Mouse (Mus musculus): ENCODE measurements around the gene Gltp.

Gltp gene

GRCm38 (mm10) chr5:114690633-114691567 is at the start of gene Gltp:
TSS of gene Gltp (minus strand) at chr5:114690984.
- DNase-seq: peak; percentile 94

DNA sequence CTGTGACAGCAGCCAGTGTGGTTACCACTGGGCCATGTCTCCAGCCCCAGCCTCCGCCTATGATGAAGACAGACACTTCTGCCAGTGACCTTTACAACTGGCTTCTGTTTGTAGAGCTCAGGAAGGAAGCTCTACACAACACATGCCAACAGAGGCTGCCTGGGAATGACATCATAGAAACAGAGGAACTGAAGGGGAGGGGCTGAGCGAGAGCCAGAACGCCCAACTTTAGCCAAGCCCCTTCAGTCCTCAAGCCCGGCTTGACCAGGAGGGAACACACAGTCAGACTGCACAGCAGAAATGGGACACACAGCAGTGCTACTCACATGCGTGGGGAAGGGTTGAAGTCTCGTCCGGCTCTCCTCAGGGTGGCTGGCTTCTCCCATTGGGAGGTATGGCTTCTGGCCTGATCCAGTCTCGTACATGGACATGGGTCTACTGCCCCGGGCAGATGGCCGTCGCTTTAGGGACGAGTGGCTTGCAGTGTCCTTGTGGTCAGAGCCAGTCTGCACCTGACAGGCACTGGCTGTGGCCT is 48.0 kb upstream of the Gltp start:
- no peak for DNase-seq

DNA sequence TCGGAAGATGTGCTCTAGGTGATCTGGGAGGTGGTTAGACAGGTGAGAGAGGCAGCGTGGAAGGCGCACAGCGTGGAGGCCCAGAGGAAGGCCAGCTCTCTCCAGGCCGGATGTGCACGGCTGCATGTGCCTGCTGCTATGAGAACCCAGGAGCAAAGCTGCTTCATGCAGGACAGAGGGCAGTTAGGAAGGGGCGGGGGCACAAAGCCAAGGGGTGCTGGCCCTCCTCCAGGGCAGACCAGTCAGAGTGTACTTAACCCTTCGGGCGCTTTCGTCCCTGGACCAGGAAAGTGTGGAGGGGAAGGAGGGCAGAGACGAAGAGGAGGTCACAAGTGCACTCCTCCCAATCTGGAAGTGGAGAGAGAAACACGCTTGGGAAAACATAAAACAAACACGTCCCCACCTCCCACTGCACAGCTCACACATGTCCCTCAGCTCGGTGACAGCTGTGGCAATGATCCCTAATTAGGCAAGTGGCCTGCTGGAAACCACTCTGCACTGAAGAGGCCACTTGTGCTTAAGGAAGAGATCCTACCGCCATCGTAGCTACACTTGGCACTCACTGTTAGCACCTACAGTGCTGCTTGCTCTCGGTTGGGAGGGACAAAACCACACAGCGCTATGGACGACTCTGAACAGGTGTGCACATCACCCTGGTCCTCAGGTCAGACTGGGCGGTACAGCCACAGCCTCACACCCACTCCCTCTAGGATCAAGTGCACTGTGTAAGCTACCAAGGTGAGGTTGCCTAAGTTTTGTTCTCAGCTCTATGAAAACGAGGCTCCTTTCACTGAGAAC is 46.5 kb upstream of the Gltp start:
- no peak for DNase-seq

GRCm38 (mm10) chr5:114733606-114734005 is 42.8 kb upstream of the Gltp start:
- DNase-seq: no peak

DNA sequence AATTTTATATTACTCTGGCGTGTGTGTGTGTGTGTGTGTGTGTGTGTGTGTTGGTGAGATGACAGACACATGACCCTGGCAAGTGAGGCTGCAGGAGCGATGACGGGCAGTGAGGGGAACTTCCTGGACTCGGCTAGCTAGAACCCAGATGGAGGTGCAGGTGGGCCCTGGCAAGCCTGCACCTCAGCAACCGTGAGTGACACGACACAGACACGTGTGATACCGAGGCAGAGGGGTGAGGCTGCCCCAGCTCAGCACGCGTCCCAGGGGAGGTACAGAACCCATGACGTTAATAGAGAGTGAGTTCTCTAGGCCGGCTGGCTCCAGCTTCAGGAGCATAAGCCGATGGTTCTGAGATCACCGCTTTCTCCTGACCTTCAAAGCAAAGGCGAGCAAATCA is 41.2 kb upstream of the Gltp start:
- DNase-seq: no peak

GRCm38 (mm10) chr5:114731498-114731897 is 40.7 kb upstream of the Gltp start:
- DNase-seq: no peak

DNA sequence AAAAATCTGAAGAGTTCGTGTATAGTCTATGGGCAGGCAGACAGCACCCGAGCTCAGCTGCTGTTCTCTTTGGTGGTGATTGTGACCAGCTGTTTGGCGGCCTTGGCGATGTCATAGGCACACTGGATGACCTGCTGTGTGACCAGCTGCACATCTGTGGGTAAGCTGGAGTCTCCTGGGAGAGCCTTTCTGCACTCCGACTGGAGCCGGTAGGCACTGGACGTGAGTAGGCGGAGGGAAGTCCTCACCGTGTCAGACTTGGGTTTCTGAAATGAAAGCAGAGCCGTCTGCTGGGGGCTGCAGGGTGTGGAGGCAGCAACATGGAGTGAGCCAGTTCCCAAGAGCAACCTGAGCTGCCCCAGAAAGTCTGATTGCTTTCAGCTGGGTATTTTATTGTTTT is 39.3 kb upstream of the Gltp start:
- DNase-seq: no peak

DNA sequence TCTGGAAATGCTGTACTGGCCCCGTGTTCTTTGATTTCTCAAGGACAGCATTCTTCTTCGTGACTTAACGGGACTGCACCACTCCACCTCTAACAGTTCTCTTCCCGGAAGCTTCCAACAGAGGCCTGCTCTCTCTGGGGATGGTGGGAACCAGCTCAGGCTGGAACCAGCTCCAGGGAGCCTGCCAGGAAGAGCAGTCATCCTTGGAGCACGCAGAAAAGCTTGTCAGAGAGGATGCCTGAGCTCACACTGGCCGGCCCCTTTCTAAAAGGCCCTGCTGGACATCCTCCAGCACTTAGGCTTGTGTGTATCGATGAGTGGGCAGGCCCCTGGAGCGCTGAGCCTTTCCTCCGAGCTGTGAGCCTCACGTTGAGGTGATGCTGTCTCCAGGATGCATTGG is 37.4 kb upstream of the Gltp start:
- DNase-seq: no peak

DNA sequence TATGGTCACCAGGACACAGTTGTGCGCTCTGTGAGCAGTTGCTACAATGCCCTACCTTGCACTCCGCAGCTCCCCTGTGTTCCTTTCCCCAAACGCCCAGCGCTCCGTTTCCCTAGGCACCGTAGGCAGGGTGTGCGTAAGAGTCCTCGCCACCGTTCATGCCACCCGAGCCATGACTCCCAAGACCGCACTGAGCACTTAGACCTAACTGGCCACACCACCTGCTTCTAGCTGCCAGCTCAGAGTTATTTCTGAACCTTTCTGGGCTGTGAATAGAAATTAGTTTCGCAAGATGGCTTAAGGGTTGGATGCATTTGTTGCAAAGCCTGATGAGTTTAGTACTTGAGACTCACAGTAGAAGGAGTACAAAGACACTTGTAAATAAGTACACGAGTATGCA is 32.1 kb upstream of the Gltp start:
- DNase-seq: no peak

- no peak for DNase-seq
These were observed 31.2 kb upstream of the Gltp start for GRCm38 (mm10) chr5:114721969-114722368.

DNA sequence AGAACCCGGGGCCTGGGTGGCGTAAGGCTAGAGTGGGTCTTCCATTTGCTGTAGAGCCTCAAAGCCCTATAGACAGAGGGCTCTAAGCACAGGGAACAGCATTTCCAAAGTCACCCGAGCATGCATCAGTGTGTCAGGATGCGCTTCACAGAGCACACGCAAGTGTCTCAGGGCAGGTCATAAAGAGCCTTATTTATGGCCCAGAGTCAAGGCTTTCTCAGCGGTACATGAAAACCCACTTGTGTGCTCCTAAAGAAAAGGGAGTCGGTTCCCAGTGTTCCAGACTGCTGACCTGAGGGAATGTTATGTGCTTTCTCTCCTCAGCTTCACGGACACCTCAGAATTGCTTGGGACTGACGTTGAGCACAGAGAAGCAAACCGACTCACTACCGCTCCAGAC is 30.0 kb upstream of the Gltp start:
- no peak for DNase-seq

DNA sequence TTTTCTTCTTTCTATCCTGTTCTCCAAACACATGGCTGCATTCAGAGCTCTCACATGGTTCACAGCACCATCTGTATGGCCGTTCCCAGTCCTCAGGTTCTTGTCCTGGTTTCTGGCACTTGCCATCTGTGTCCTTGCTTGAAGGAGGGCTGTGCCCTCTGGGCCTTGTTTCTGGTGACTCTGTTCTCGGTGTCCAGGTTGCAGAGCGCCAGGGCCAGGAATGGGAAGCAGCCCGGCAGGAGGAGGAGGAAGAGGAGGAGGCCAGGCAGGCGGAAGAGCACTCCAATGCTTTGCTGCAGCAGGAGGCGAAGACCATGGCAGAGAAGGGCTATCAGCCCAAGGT is 29.1 kb upstream of the Gltp start:
- no peak for DNase-seq

- DNase-seq: peak; percentile 63
These were observed 28.5 kb upstream of the Gltp start for GRCm38 (mm10) chr5:114719003-114719927.

DNA sequence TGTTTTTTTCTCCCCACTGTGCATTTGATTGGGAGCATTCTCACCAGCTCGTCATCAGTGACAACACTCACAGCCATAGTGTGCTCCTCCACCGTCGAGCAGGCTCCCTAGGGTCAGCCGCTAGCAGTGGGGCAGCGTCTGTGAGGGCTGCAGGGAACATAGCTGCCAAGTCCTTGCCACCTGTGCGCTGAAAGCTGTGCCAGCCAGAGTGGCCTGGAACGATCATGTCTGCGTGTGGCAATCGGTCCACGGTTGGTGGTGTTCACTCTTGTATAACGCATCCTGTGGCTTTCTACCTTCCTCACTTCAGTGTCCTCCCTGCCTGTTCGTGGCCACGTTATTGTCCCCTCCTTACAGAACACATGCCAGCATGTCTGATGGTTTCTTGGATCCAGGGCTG is 27.7 kb upstream of the Gltp start:
- peak; percentile 89 for DNase-seq

DNA sequence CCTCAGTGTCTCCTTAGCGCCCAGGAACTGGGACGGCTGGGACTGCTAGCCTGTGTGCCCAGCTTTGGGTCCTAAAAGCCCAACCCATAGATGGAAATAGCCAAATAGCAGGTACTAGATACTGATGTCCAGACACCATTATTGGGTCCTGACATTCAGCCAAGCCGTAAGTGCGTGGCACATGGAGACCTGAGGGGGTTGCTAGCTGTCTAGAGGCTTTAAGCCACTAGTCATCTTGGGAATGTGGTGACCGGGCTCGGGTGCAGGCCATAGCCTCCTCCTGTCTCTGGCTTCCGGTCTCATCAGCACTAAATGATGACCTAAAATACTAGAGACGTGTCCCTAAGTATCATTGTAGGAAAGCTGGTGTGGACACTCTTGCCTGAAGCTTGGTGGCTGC is 27.2 kb upstream of the Gltp start:
- no peak for DNase-seq

DNA sequence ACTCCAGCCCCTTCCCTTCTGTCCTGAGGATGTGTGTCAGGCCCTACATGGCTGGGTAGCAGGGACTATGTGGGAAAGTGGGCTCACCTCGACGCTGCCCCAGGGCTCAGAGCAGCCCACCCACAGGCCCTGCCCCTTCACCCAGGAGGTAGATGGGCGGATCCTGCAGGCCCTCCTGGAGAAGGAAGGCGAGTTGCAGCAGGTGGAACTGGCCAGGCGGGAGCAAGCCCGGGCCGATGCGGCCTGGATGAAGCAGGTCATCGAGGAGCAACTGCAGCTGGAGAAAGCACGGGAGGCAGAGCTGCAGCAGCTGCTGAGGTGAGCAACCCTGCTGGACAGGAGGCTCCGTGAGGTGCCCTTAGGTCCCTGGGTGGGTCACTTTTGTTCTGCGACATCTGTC is 26.5 kb upstream of the Gltp start:
- DNase-seq: no peak

GRCm38 (mm10) chr5:114714551-114714950 is 23.8 kb upstream of the Gltp start:
- no peak for DNase-seq

DNA sequence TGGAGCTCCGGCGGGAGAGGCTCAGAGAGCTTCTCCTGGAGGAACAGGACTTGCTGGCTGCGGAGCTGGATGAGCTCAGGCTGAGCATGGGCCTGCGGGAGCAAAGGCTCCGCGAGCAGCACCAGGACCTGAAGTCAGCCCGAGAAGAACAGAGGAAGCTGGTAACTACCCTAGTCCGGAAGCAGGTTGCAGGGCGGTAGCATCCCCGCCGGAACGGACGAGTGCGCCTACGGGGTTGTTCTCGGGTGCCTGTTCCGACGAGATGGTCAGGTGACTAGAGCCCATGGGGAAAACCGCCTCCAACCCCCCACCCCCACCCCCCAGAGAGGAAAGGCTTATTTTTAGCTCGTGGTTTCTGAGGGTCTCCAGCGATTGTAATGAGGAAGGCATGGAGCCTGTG is 18.6 kb upstream of the Gltp start:
- DNase-seq: no peak

DNA sequence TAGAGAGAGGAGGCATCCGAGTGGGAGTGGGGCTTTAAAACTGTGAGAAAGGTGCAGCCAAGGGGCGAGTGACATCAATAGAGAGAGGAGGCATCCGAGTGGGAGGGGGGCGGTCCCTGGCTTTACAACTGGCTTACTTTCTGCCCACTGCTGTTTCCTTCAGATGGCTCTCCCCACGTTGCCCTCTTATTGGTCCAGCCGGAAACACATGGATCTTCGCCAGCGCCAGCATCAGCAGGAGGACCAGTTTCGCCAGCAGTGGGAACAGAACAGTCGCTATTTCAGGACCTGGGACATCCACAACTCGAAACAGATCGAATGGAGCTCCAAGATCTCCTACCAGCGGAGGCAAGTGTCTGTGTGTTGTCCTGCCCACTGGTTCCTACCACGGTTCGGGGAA is 17.7 kb upstream of the Gltp start:
- DNase-seq: no peak

GRCm38 (mm10) chr5:114707265-114708068 is 16.7 kb upstream of the Gltp start, which contains the start of gene Tchp:
TSS of gene Tchp (plus strand) at chr5:114707760.
- peak; percentile 94 for DNase-seq
